Mouse (Mus musculus) hindbrain, embryonic 11.5 days (tissue): Measurements from ENCODE around the gene Dyrk1a. TPM values are rescaled to one million over a fixed set of nuclear protein-coding genes. Genes with fewer than 3 reads are reported as not detected.

Experiments used
- ATAC-seq: fragments of 200-750 bp; cut with Nextera tagmentation; 2 replicates; pipeline ENCODE4 v1.8.0; 2017; ENCODE audit warnings: mild to moderate bottlenecking, moderate TSS enrichment, moderate library complexity; ENCODE audit not compliant: low FRiP score
- DNase-seq: peaks from one replicate; pipeline ENCODE4 v3.0.0-alpha.2; 2015; ENCODE audit warnings: low spot score
- H3K27ac ChIP-seq: fragments of 300-500 bp; sonication (generic); 2 replicates; pipeline ENCODE4 v1.5.1; 2014; ENCODE audit warnings: mild to moderate bottlenecking, low read depth, low read length
- H3K27me3 ChIP-seq: fragments of 300-500 bp; sonication (generic); 2 replicates; pipeline ENCODE4 v1.6.1; 2014; ENCODE audit warnings: mild to moderate bottlenecking, low read length, moderate library complexity, mixed read lengths; ENCODE audit not compliant: control insufficient read depth, insufficient read depth
- H3K36me3 ChIP-seq: fragments of 300-500 bp; sonication (generic); 2 replicates; pipeline ENCODE4 v1.6.1; 2014; ENCODE audit warnings: mild to moderate bottlenecking, low read length, moderate library complexity, mixed read lengths; ENCODE audit not compliant: control insufficient read depth, insufficient read depth
- H3K4me1 ChIP-seq: fragments of 300-500 bp; sonication (generic); replicated peaks from 2 replicates; pipeline ENCODE4 v1.6.1; 2014; ENCODE audit warnings: low read length, mixed read lengths; ENCODE audit not compliant: control insufficient read depth, insufficient read depth
- H3K4me2 ChIP-seq: fragments of 300-500 bp; sonication (generic); replicated peaks from 2 replicates; pipeline ENCODE4 v1.6.1; 2014; ENCODE audit warnings: mild to moderate bottlenecking, low read depth, low read length
- H3K4me3 ChIP-seq: fragments of 300-500 bp; sonication (generic); 2 replicates; pipeline ENCODE4 v1.5.1; 2014; ENCODE audit warnings: low read depth, low read length
- H3K9ac ChIP-seq: fragments of 300-500 bp; sonication (generic); 2 replicates; pipeline ENCODE4 v1.6.1; 2014; ENCODE audit warnings: low read depth, low read length
- H3K9me3 ChIP-seq: fragments of 300-500 bp; sonication (generic); 2 replicates; pipeline ENCODE4 v1.6.1; 2016; ENCODE audit warnings: low read length; ENCODE audit not compliant: control insufficient read depth
- WGBS: fragments of 180-500 bp; shearing (Covaris S2); extraction: QIAGEN DNeasy Blood & Tissue Kit; methylation state at CpG from one replicate; pipeline ENCODE4 v1.1.7; 2014; 5-methylcytosine and 5-hydroxymethylcytosine counted together
- polyA plus RNA-seq: library from polyadenylated mRNA; unstranded; fragments of >200 nt; fragmentation: Nextera tagmentation; extraction: Ambion mirVana; gene quantifications from 2 replicates; pipeline ENCODE4 v1.2.1, GENCODE M21; 2014

Gene Dyrk1a
- polyA plus RNA-seq, 1 experiment from 2014 or later = 17.5 TPM

- no peaks in the 10 kb centered on the region for H3K9me3 ChIP-seq
- no peak for DNase-seq
- H3K4me2 ChIP-seq = no peak overlapping the region
- no peaks in the 10 kb centered on the region for H3K36me3 ChIP-seq
- H3K4me3 ChIP-seq = no peak overlapping the region
- H3K9ac ChIP-seq = no peak overlapping the region
- no peak for ATAC-seq
- no peak overlapping the region for H3K27ac ChIP-seq
- whole genome bisulfite sequencing = 94% methylated on average over 4 of the region's 4 CpGs
- no peaks in the 10 kb centered on the region; the same call in 1 of the 2 replicates for H3K4me1 ChIP-seq
- no peaks in the 10 kb centered on the region for H3K27me3 ChIP-seq
These were observed 9.5 kb downstream of the Dyrk1a start for GRCm38 (mm10) chr16:94579348-94579747.

- Histone ChIP-seq H3K4me3 (no peak overlapping the region), H3K9ac (no peak overlapping the region), H3K9me3 (no peaks in the 10 kb centered on the region), H3K4me2 (no peak overlapping the region), H3K27ac (no peak overlapping the region), H3K27me3 (no peaks in the 10 kb centered on the region), H3K4me1 (no peaks in the 10 kb centered on the region), H3K36me3 (no peaks in the 10 kb centered on the region)
- ATAC-seq (no peak), DNase-seq (no peak)
- WGBS = 35% methylated on average over 7 of the region's 7 CpGs
These were observed 11.1 kb downstream of the Dyrk1a start for GRCm38 (mm10) chr16:94580844-94581405.

GRCm38 (mm10) chr16:94586349-94586990 is 16.7 kb downstream of the Dyrk1a start:
- H3K4me2 ChIP-seq = no peak overlapping the region
- no peaks in the 10 kb centered on the region for H3K27me3 ChIP-seq
- WGBS = 67% methylated on average over 7 of the region's 7 CpGs
- no peak for ATAC-seq
- H3K4me3 ChIP-seq = no peak overlapping the region
- peaks cover 3% of the 10 kb centered on the region; the same call in 1 of the 2 replicates for H3K4me1 ChIP-seq
- no peaks in the 10 kb centered on the region for H3K9me3 ChIP-seq
- DNase-seq = no peak
- H3K36me3 ChIP-seq = no peaks in the 10 kb centered on the region
- H3K9ac ChIP-seq = no peak overlapping the region
- H3K27ac ChIP-seq = no peak overlapping the region

GRCm38 (mm10) chr16:94587461-94587860 is 17.7 kb downstream of the Dyrk1a start:
- Histone ChIP-seq H3K4me3 (no peak overlapping the region), H3K27ac (no peak overlapping the region), H3K9ac (no peak overlapping the region), H3K36me3 (no peaks in the 10 kb centered on the region), H3K4me1 (peaks cover 3% of the 10 kb centered on the region; the same call in 1 of the 2 replicates), H3K27me3 (no peaks in the 10 kb centered on the region), H3K4me2 (no peak overlapping the region), H3K9me3 (no peaks in the 10 kb centered on the region)
- 90% methylated on average over 4 of the region's 4 CpGs for WGBS
- ATAC-seq (no peak), DNase-seq (no peak)

- no peak for ATAC-seq
- Histone ChIP-seq H3K27ac (no peak overlapping the region), H3K4me1 (peaks cover 3% of the 10 kb centered on the region; the same call in 1 of the 2 replicates), H3K27me3 (no peaks in the 10 kb centered on the region), H3K36me3 (no peaks in the 10 kb centered on the region), H3K4me2 (no peak overlapping the region), H3K9ac (no peak overlapping the region), H3K9me3 (no peaks in the 10 kb centered on the region), H3K4me3 (no peak overlapping the region)
- 84% methylated on average over 8 of the region's 8 CpGs for WGBS
- no peak for DNase-seq
These were observed 18.4 kb downstream of the Dyrk1a start for GRCm38 (mm10) chr16:94588171-94588570.

- Histone ChIP-seq H3K36me3 (no peaks in the 10 kb centered on the region), H3K9ac (no peak overlapping the region), H3K9me3 (no peaks in the 10 kb centered on the region), H3K27ac (no peak overlapping the region), H3K4me2 (no peak overlapping the region), H3K4me1 (peaks cover 3% of the 10 kb centered on the region; the same call in 1 of the 2 replicates), H3K27me3 (no peaks in the 10 kb centered on the region), H3K4me3 (no peak overlapping the region)
- no peak for DNase-seq
- ATAC-seq = no peak
- 92% methylated on average over 6 of the region's 6 CpGs for WGBS
These were observed 19.2 kb downstream of the Dyrk1a start for GRCm38 (mm10) chr16:94588974-94589373.

GRCm38 (mm10) chr16:94589648-94590047 is 19.8 kb downstream of the Dyrk1a start:
- DNase-seq = no peak
- Histone ChIP-seq H3K9ac (no peak overlapping the region; the same call in 1 of the 2 replicates), H3K9me3 (no peaks in the 10 kb centered on the region), H3K4me2 (no peak overlapping the region), H3K27me3 (no peaks in the 10 kb centered on the region), H3K27ac (no peak overlapping the region; the same call in 1 of the 2 replicates), H3K4me3 (no peak overlapping the region), H3K4me1 (peaks cover 3% of the 10 kb centered on the region; the same call in 1 of the 2 replicates), H3K36me3 (no peaks in the 10 kb centered on the region)
- WGBS = 89% methylated on average over 1 of the region's 1 CpGs
- ATAC-seq = no peak

- DNase-seq = no peak
- H3K36me3 ChIP-seq = no peaks in the 10 kb centered on the region
- no peaks in the 10 kb centered on the region for H3K9me3 ChIP-seq
- H3K27ac ChIP-seq = no peak overlapping the region
- 77% methylated on average over 1 of the region's 1 CpGs for WGBS
- no peak overlapping the region for H3K9ac ChIP-seq
- H3K4me2 ChIP-seq = no peak overlapping the region
- H3K4me1 ChIP-seq = peaks cover 3% of the 10 kb centered on the region; the same call in 1 of the 2 replicates
- no peak for ATAC-seq
- no peak overlapping the region for H3K4me3 ChIP-seq
- H3K27me3 ChIP-seq = no peaks in the 10 kb centered on the region
These were observed 20.4 kb downstream of the Dyrk1a start for GRCm38 (mm10) chr16:94590214-94590613.

GRCm38 (mm10) chr16:94590977-94591376 is 21.2 kb downstream of the Dyrk1a start:
- H3K27me3 ChIP-seq = no peaks in the 10 kb centered on the region
- no peak overlapping the region for H3K9ac ChIP-seq
- no peak overlapping the region for H3K27ac ChIP-seq
- H3K9me3 ChIP-seq = no peaks in the 10 kb centered on the region
- no peak for DNase-seq
- ATAC-seq = no peak
- 88% methylated on average over 8 of the region's 8 CpGs for WGBS
- H3K36me3 ChIP-seq = no peaks in the 10 kb centered on the region
- no peak overlapping the region for H3K4me3 ChIP-seq
- H3K4me2 ChIP-seq = no peak overlapping the region
- peaks cover 3% of the 10 kb centered on the region; the same call in 1 of the 2 replicates for H3K4me1 ChIP-seq
